ENCODE assay signal across 14 mouse cellular contexts in genomic region chr5:52560240-52560639, GRCm38 (mm10). TPM values are rescaled to one million over a fixed set of nuclear protein-coding genes. Genes with fewer than 3 reads are reported as not detected.
DNase-seq lines count a peak whose midpoint lies in the region; TF ChIP-seq lines count a peak whose summit lies in the region.
"Had no signal": no experiment of that assay in that cellular context is flagged by ENCODE, and none has a peak within 500 bp of the region (broad histone marks: within the 10 kb centered on the region; RNA-seq: fewer than 3 reads in every experiment).

No protein-coding gene starts in this region.

- no peaks in the 10 kb centered on the region for H3K4me1 ChIP-seq in cerebellum, adult 2 months (ENCODE audit: control insufficient read depth, insufficient read depth, low read length)

- 37% methylated on average over 8 of the region's 8 CpGs for WGBS in cerebellum, adult 2 months

- no peak overlapping the region for H3K27ac ChIP-seq in cerebellum, adult 2 months (ENCODE audit: insufficient read depth, low read length)
- H3K27ac ChIP-seq: embryonic facial prominence, embryonic 13.5 days; hindbrain, embryonic 12.5 days; layer of hippocampus, adult 2 months; limb, embryonic 12.5 days had no signal

- TF ChIP-seq CTCF in cerebellum, adult 2 months (IDR thresholded peaks at IDR 0.05; ENCODE audit: borderline replicate concordance, insufficient read depth, low read depth, low read length), result no peak

- TF ChIP-seq POLR2A in cerebellum, adult 2 months (IDR thresholded peaks at IDR 0.05; ENCODE audit: borderline replicate concordance, insufficient read depth, low read length), result no peak

- no peaks in the 10 kb centered on the region for H3K27me3 ChIP-seq in cerebellum, adult 2 months (ENCODE audit: control insufficient read depth, insufficient read depth, low read length)

- H3K4me3 ChIP-seq in cerebellum, adult 2 months (replicated peaks; ENCODE audit: insufficient read depth, low read depth, low read length), result no peak overlapping the region
- H3K4me3 ChIP-seq: embryonic facial prominence, embryonic 13.5 days; hindbrain, embryonic 12.5 days; layer of hippocampus, adult 2 months; limb, embryonic 12.5 days had no signal

- DNase-seq in cerebellum, postnatal 25 days, result peak; percentile 11 to 14
- no peak for DNase-seq in cerebellum, adult 2 months
- peak; percentile 61 for DNase-seq in right cerebral cortex, postnatal 10 days (ENCODE audit: low spot score in 2 of 2)
- no peak for DNase-seq in right cerebral cortex, adult 2 months (ENCODE audit: low spot score in 2 of 2)
- DNase-seq in heart, postnatal 4 days, result peak; percentile 39
- peak; percentile 27 for DNase-seq in testis, postnatal 14 days (ENCODE audit: low spot score)
- DNase-seq in spleen, postnatal 14 days (ENCODE audit: low spot score in 2 of 2), result no peak
- DNase-seq in kidney, postnatal 10 days, result no peak
- DNase-seq: cerebellum, adult 18-20 months; kidney, adult 18-20 months had no signal

RNA-seq across cellular contexts. Expression of gene Lgi2, which starts 6.0 kb away (rescaled TPM):
- 47.0 and 52.0 TPM in 2 replicates for polyA plus RNA-seq in cerebellum, adult 2 months (2012; rRNA removed)
- 1 to 10 TPM; 1.6 to 1.9 TPM for total RNA-seq in heart, postnatal 4 days (2021)

Comparison
In these comparisons a context has a peak if more than half of its experiments do, and no peak if none do; other contexts are left out.
1. DNase-seq: peak in cerebellum, postnatal 25 days (2 of 2), right cerebral cortex, postnatal 10 days (2 of 2), heart, postnatal 4 days (single experiment) and testis, postnatal 14 days (single experiment); none in cerebellum, adult 2 months (0 of 2), right cerebral cortex, adult 2 months (0 of 2), spleen, postnatal 14 days (0 of 2) and kidney, postnatal 10 days (single experiment).